Mouse (Mus musculus) central nervous system, embryonic 14 days (tissue): Measurements from ENCODE around the gene Mapk14. TPM values are rescaled to one million over a fixed set of nuclear protein-coding genes. Genes with fewer than 3 reads are reported as not detected.

Source experiments
- polyA plus RNA-seq: library from polyadenylated mRNA; depleted of rRNA; stranded (reverse); fragments of >200 nt; gene quantifications from 2 replicates; pipeline ENCODE4 v1.2.3, GENCODE M21; 2012; rRNA removed

Mapk14 gene
- polyA plus RNA-seq, result 64.9 and 65.8 TPM in 2 replicates

GRCm38 (mm10) chr17:28690776-28691686 is at the start of gene Mapk14:
Gene Mapk14, plus strand, starts transcription at chr17:28691329.

GRCm38 (mm10) chr17:28689586-28690283 is 1.4 kb upstream of the Mapk14 start, which contains the start of gene Slc26a8:
Gene Slc26a8, minus strand, starts transcription at chr17:28690233.

GRCm38 (mm10) chr17:28725783-28726182 is 34.7 kb downstream of the Mapk14 start, which contains the start of gene AC170998.1:
Gene AC170998.1, plus strand, starts transcription at chr17:28726083.

GRCm38 (mm10) chr17:28769121-28769874 is 78.2 kb downstream of the Mapk14 start, which contains the start of gene Mapk13:
Gene Mapk13, plus strand, starts transcription at chr17:28769297.

Other genes with a start within 250 kb of the Mapk14 start
- gene Fkbp5, start 173.8 kb upstream of the Mapk14 start, polyA plus RNA-seq, result 33.4 and 37.2 TPM in 2 replicates
- gene Armc12, start 160.5 kb upstream of the Mapk14 start, polyA plus RNA-seq, result 0.07 TPM in 1 of 2 replicates, not detected in the other
- gene Clpsl2, start 141.9 kb upstream of the Mapk14 start, polyA plus RNA-seq, result not detected in 2 replicates
- not detected in 2 replicates for gene Clps, start 130.6 kb upstream of the Mapk14 start, polyA plus RNA-seq
- 4.1 and 4.6 TPM in 2 replicates for gene Lhfpl5, start 115.7 kb upstream of the Mapk14 start, polyA plus RNA-seq
- 67.4 and 69.3 TPM in 2 replicates for gene Srpk1, start 68.6 kb upstream of the Mapk14 start, polyA plus RNA-seq
- 3.1 and 4.3 TPM in 2 replicates for gene Slc26a8, start 1.1 kb upstream of the Mapk14 start, polyA plus RNA-seq
- gene AC170998.1, start 34.8 kb downstream of the Mapk14 start, polyA plus RNA-seq, result 0.42 and 0.54 TPM in 2 replicates
- 1.2 and 6.8 TPM in 2 replicates for gene Mapk13, start 78.0 kb downstream of the Mapk14 start, polyA plus RNA-seq
- 42.4 and 48.7 TPM in 2 replicates for gene Brpf3, start 109.8 kb downstream of the Mapk14 start, polyA plus RNA-seq
- gene Pnpla1, start 167.1 kb downstream of the Mapk14 start, polyA plus RNA-seq, result 0.15 TPM in 1 of 2 replicates, not detected in the other
- gene 4930539E08Rik, start 224.0 kb downstream of the Mapk14 start, polyA plus RNA-seq, result 0.85 and 0.91 TPM in 2 replicates